Mouse (Mus musculus): ENCODE results near the gene Ccdc7b. TPM values are rescaled to one million over a fixed set of nuclear protein-coding genes. Genes with fewer than 3 reads are reported as not detected.
"Not testable (repeated sequence)": the region's sequence is repeated elsewhere in the genome, so short reads cannot be mapped to it uniquely, and the experiment has no call there.

Ccdc7b gene
- total RNA-seq (2021): not detected
- long read RNA-seq, experiment 1: 0 reads
- long read RNA-seq, experiment 2: 0 reads

DNA sequence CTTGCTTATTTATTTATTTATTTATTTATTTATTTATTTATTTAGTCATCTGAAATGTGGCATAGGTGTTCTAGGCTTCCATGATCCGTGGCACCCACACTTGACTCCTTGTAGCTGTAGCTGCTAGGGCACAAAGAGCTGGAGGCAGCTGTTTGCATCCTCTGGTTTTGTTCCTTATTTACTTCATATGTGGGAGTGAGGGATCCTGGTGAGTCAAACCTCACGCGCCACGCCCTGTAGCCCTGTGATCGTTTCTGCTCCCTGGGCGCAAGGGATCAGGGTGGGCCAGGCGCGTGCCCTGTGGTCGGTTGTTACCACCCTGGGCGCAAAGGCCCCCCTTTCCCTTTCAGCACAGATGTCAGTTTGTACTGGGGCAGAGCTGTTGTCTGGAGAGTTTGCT is at the start of gene Ccdc7b:
TSS of gene Ccdc7b (plus strand) at position 301 of the 400 bp plus-strand sequence.
- DNase-seq (ENCODE audit: low spot score in 2 of 2); H3K4me3 ChIP-seq; H3K27ac ChIP-seq: not testable (repeated sequence)

GRCm38 (mm10) chr8:129065417-129065816 is 1.5 kb upstream of the Ccdc7b start, which contains the start of gene Ccdc7a:
Gene Ccdc7a (minus strand): TSS chr8:129065517.
- not testable (repeated sequence) for DNase-seq (ENCODE audit: low spot score in 2 of 2); H3K4me3 ChIP-seq; H3K27ac ChIP-seq

GRCm38 (mm10) chr8:129115761-129116160 is 48.8 kb downstream of the Ccdc7b start:
- H3K4me3 ChIP-seq; H3K27ac ChIP-seq; DNase-seq (ENCODE audit: low spot score in 2 of 2): not testable (repeated sequence)

DNA sequence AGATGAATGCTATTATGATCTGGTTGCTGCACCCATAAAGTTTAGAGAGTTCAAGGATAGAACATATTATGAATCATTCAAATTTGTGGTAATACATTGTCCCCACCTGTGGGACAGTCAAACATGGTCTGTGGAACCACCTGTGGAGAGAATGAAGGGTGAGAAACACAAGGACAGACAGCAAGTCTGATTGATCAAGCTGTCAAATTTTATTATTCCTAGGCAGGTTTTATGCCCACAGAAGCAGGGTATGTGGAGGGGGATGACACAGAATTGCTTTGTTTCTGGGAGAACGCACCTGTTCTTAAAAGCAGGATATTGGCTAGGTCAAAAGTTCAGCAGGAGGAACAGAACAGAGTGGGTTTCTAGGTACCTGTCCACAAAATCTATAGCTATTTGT is 64.6 kb downstream of the Ccdc7b start, which contains the start of gene Gm10999:
TSS of gene Gm10999 (minus strand) at position 101 of the 400 bp plus-strand sequence.
- Histone ChIP-seq H3K27ac (no peak within 1 kb of the TSS), H3K4me3 (no peak within 1 kb of the TSS)
- DNase-seq (ENCODE audit: low spot score in 2 of 2): no peak
- no peak for TF ChIP-seq CTCF (conservative IDR thresholded peaks at IDR 0.05)

- no peak for DNase-seq (ENCODE audit: low spot score in 2 of 2)
- TF ChIP-seq CTCF (conservative IDR thresholded peaks at IDR 0.05): no peak
- no peak overlapping the region for H3K4me3 ChIP-seq
- H3K27ac ChIP-seq: no peak overlapping the region
These were observed 66.5 kb downstream of the Ccdc7b start for GRCm38 (mm10) chr8:129133475-129133874.

Other genes starting within 250 kb of the Ccdc7b start
- gene Ccdc7a, start 1.6 kb upstream of the Ccdc7b start, total RNA-seq (2021): not detected
- gene Gm10999, start 64.5 kb downstream of the Ccdc7b start, total RNA-seq (2021): not detected
- gene 2610044O15Rik8, start 167.3 kb downstream of the Ccdc7b start, total RNA-seq (2021): 10 to 100 TPM; 21.6 to 23.3 TPM